Mouse (Mus musculus) spleen, postnatal 14 days (tissue): Measurements from ENCODE around the gene Uba1.
A peak's percentile ranks its signal among the peaks of the same experiment; 100 is the strongest.

Experiments
- DNase-seq, 2 experiments: peaks; one replicate each; pipeline ENCODE4 v3.0.0; 2021 to 2022; ENCODE audit warnings: low spot score in 2 of 2

The Uba1 gene

DNA sequence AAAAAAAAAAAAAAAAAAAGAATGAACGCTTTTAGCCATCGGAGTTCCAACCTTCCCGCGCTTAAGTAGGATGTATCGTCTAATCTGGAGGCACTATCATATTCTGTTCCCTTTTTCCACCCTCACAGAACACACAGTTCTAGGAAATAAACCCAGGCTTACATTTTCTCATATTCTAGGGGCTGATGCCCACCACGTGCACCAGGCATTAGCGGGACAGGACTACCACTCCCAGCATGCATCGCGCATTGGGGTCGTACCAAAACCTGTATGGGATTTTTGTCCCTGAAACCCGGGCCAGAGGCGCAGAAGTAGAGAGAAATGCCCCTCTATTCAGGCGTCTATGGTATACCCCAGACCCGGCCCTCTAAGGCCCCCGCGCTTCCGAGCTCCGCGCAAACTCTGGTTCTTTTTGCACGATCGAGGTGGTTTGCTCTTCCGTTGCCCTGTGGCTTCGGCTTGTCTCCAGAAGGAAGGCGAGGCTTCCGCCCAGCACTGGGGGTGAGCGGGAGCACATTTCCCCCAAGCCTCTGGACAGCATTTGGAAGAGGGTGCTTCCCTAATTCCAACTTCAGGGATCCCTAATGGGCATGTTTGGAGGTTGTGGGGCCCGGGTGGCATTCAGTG, at the start of gene Uba1:
Uba1 (plus strand) TSS at position 301 of the 627 bp plus-strand sequence.
- peak; percentile 38 to 55 for DNase-seq

- no peak for DNase-seq
Measured at GRCm38 (mm10) chrX:20608500-20608899, 49.6 kb upstream of the Uba1 start.

DNA sequence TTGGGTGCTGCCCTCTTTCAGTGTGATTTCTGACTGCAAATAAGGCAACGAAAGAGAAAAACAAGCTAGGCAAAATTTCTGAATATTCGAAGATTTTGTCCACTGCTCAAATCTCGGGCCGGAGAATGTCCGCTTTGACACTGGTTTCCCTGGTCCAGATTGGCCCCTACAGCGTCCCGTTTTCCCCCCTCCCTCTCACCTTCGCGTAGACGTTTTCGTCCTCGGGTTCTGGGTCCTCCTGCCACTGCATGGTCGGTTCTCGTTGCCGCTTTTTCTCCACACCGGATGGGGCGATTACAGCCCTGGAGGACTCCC, 41.3 kb upstream of the Uba1 start:
- peak in 1 of 2 experiments; percentile 8 for DNase-seq

- DNase-seq, result peak; percentile 64 to 66
Measured at GRCm38 (mm10) chrX:20617176-20617902, 40.8 kb upstream of the Uba1 start, which contains the start of the genes Rbm10 and Ndufb11. TSS of gene Rbm10 (plus strand) at chrX:20617503. TSS of gene Ndufb11 (minus strand) at chrX:20617619.

GRCm38 (mm10) chrX:20617903-20618399, 40.2 kb upstream of the Uba1 start:
- peak in 1 of 2 experiments; percentile 9 for DNase-seq

DNA sequence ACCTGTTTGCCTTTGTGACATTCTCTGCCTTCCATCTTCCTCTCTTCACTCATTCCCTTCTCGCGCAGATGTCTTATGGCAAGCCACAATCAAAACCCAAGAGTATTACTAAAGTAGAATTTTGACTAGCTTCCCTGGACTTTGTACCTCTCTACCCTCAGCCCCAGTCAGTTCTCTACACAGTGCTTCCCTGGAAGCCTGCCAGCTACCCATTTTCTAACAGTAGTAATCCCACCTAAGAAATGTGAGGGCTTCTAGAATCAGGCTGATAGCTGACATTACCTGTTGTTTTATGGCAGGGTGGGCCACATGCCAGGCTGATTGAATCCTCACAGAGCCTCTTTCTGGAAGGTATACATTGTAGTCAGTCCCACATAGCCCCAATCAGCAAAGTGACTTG, 20.0 kb upstream of the Uba1 start:
- no peak for DNase-seq

DNA sequence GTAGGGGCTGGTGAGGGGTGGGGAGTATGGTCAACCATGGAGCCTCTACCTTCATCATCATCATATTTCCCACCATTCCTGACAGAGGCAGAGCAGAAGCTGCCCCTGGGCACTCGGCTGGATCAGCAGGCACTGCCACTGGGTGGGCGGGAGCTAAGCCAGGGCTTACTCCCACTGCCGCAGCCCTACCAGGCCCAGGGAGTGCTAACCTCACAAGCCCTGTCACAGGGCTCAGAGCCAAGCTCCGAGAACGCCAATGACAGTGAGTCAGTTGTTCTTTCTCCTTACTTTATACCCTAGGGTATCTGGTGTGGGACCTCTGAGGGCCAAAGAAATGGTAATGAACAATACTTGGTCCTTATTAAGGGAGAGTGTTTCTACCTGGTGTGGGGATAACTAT, 13.3 kb upstream of the Uba1 start:
- DNase-seq, result no peak

DNA sequence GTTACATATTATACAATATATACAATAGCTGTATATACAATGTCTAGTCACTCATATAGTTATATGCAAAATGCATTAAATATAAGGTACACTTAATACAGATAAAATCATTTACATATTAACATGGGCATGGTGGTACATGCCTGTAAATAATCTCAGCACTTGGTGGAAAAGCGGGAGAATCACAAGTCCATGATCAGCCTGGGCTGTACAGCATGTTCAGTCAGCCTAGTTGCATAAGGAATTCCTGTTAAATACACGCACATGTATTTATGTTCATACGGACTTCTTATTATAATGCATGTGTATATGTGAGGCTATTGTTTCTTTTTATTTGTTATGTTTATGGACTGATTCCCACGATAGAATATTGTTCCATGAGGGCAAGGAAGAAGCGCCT, 533 bp upstream of the Uba1 start:
- DNase-seq, result no peak

DNA sequence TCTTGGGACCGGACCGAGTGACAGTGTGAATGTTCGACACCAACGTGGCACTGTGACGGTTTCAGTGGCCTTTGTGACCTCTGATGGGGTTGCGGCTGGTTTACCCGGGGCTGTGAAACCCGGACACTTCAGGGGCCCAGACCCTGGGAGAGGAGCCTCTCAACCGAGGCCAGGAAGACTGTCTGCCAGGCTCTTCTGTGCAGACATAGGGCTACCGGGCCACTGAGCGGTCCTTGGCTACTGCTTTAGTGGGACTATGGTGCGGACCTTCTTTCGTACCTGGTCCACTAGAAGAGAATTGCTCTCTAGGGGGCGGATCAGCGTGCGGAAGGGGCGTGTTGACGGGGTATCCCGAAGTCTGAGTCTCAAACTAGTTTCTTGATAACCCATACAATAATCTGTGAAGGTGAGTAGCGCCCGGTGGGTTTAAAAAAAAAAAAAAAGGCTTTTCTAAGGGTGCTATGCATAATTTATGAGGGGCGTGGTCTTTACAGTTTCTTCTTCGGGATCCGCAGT, 823 bp downstream of the Uba1 start:
- DNase-seq, result no peak

DNA sequence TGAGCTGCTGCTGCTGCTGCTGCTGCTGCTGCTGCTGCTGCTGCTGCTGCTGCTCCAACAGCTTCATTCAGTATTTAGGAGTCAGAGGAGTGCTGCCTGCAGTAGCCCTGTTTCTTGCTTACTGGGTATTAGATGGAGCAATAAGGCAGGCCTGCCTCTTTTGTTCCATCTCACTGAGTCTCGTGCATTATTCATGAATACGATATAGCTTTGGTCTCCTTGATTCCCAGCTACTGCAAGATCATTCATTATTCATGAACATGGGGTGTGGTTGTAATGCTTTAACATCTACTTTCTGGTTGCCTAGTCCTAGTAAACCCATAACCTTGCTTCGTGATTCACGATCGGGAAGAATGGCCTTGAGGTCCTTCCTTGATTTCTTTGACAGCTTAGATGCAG, 4.2 kb downstream of the Uba1 start:
- no peak for DNase-seq

- DNase-seq, result peak; percentile 63 to 70
Measured at GRCm38 (mm10) chrX:20662716-20663443, 4.8 kb downstream of the Uba1 start.

- no peak for DNase-seq
Measured at GRCm38 (mm10) chrX:20663444-20663790, 5.3 kb downstream of the Uba1 start.

- DNase-seq, result peak; percentile 52 to 67
Measured at GRCm38 (mm10) chrX:20687519-20688067, 29.5 kb downstream of the Uba1 start, which contains the start of gene Cdk16. TSS of gene Cdk16 (plus strand) at chrX:20687954.

- peak; percentile 63 to 68 for DNase-seq
Measured at GRCm38 (mm10) chrX:20688068-20688547, 30.0 kb downstream of the Uba1 start.

GRCm38 (mm10) chrX:20688615-20689014, 30.5 kb downstream of the Uba1 start:
- peak; percentile 8 to 39 for DNase-seq

DNA sequence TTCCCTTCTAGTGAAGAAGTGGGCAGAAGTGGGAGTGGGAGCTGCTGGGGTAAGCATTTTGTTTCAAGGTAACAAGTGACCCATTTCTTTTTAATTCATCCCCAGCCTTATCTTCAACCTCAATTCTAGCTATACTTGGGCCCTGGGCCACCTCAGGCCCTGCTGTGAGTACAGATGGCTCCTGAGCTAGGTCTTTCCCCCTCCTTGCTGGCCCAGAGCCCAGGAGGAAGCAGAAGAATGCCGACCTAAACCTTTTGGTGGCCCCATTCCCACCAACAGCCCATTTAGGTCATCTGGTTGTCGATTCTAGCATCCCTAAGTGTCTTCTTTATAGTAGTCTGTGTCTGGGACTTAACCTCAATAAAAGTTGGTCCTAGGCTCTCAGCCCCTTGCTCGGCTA, 33.4 kb downstream of the Uba1 start:
- DNase-seq, result no peak

GRCm38 (mm10) chrX:20692616-20693015, 34.5 kb downstream of the Uba1 start:
- DNase-seq, result no peak

DNA sequence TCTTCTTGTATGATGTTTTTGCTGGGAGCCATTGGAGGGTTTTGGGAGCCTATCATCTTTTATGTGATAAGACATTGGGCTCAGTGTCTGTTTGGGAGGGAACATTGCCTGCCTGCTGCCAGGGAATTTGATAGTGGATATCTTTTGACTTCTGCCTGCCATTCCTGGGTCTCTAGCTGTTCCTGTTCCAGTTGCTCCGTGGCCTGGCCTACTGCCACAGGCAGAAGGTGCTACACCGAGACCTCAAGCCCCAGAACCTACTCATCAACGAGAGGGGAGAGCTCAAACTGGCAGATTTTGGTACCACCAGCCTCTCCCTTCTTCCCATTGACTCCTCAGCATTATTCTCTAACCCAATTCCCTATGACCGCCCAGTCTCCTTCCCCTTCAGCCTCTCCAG, 37.7 kb downstream of the Uba1 start:
- DNase-seq, result no peak

GRCm38 (mm10) chrX:20703741-20704290, 45.7 kb downstream of the Uba1 start, which contains the start of gene Usp11:
TSS of gene Usp11 (plus strand) at chrX:20703906.
- DNase-seq, result peak in 1 of 2 experiments; percentile 10

- peak; percentile 28 to 43 for DNase-seq
Measured at GRCm38 (mm10) chrX:20704295-20705082, 46.4 kb downstream of the Uba1 start.

DNA sequence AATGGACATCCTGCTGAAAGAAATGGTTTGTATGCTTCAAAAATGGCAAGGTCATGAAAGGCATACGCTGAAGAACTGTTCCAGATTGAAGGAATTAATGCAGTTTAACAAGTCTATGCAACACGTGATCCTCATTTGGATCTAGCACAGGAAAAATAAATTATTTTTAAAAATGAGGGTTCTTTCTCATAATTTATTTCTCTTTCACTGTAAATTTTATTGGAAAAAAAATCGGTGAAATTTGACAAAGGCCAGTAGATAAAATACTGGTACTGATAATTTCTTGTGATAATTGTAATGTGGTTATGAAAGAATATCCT, 46.9 kb downstream of the Uba1 start:
- no peak for DNase-seq
